ENCODE assay signal across 34 mouse cellular contexts in the genomic region with DNA sequence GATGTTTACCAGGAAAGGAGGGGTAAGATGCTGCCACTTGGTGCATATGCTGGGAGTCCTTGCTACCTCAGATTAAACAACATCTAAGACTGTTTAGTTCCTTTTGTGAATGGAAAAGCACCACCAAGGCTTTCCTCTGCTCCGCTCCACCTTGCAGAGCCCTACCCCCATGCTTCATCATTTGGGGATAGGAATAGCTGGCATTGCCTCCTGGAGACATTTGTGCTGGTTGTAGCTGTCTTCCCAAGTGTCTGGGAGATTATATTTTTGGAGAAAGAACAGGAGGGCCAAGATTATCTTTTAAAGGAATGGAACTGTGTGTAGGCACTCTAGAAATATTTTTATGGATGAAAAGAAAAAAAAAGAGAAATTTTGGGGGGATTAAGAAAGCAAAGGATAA. TPM values are rescaled to one million over a fixed set of nuclear protein-coding genes. Genes with fewer than 3 reads are reported as not detected.
DNase-seq lines count a peak whose midpoint lies in the region; ATAC-seq and TF ChIP-seq lines count a peak whose summit lies in the region.
"Had no signal": no experiment of that assay in that cellular context is flagged by ENCODE, and none has a peak within 500 bp of the region (broad histone marks: within the 10 kb centered on the region; RNA-seq: fewer than 3 reads in every experiment).

No protein-coding gene starts in this region.

- peak overlapping the region; percentile 49 for H3K4me2 ChIP-seq in neural tube, embryonic 15.5 days
- H3K4me2 ChIP-seq: heart, embryonic 11.5 days; limb, embryonic 15.5 days; liver, embryonic 13.5 days; stomach, embryonic 15.5 days had no signal

- 97% methylated on average over 1 of the region's 1 CpGs for WGBS in neural tube, embryonic 15.5 days

- no peak overlapping the region; the same call in 1 of the 2 replicates for H3K4me3 ChIP-seq in neural tube, embryonic 15.5 days (replicated peaks)
- peak overlapping the region; percentile 38 for H3K4me3 ChIP-seq in cortical plate, adult 2 months (ENCODE audit: insufficient read depth, low read length)
- H3K4me3 ChIP-seq: erythroblast, embryonic 14.5 days; limb, embryonic 10.5 days; limb, embryonic 15.5 days; liver, embryonic 13.5 days; megakaryocyte, embryonic 14.5 days; stomach, embryonic 15.5 days had no signal

- no peak for TF ChIP-seq CTCF in cortical plate, adult 2 months (IDR thresholded peaks at IDR 0.05; ENCODE audit: extremely low read depth, insufficient read depth, low read length)

- H3K9me3 ChIP-seq in neural tube, embryonic 15.5 days (replicated peaks): no peaks in the 10 kb centered on the region
- H3K9me3 ChIP-seq: limb, embryonic 10.5 days; limb, embryonic 15.5 days; liver, embryonic 13.5 days; megakaryocyte, embryonic 14.5 days; stomach, embryonic 15.5 days had no signal

- DNase-seq in frontal cortex, postnatal 10 days (ENCODE audit: low spot score in 2 of 2): no peak
- peak; percentile 8 for DNase-seq in left cerebral cortex, adult 11 months (ENCODE audit: low spot score)
- no peak for DNase-seq in left cerebral cortex, postnatal 4 days
- DNase-seq in neural tube, embryonic 10.5 days (ENCODE audit: extremely low spot score, low spot score): no peak
- DNase-seq in heart, adult 8-10 months (ENCODE audit: low spot score): no peak
- DNase-seq: adrenal gland, postnatal 10 days; gastrocnemius, postnatal 25 days; heart, adult 11 months; heart, postnatal 4 days; kidney, adult 9 months; kidney, postnatal 10 days; layer of hippocampus, adult 9-11 months; liver, embryonic 13.5 days; lung, adult 18-20 months; lung, postnatal 4 days; retina, postnatal 1 day; thymus, postnatal 14 days had no signal

- H3K9ac ChIP-seq in neural tube, embryonic 15.5 days (replicated peaks): no peak overlapping the region
- H3K9ac ChIP-seq: limb, embryonic 15.5 days; liver, embryonic 13.5 days; stomach, embryonic 15.5 days had no signal

- intact Hi-C loops in left cerebral cortex, postnatal 4 days (cut with DNase I): loop anchor here (10.0 kb wide), 2 partner anchors 88 to 712 kb away; no protein-coding TSS in a partner anchor

- peaks cover 24% of the 10 kb centered on the region for H3K4me1 ChIP-seq in neural tube, embryonic 15.5 days
- H3K4me1 ChIP-seq in cortical plate, adult 2 months (ENCODE audit: control insufficient read depth, insufficient read depth, low read length): peaks cover 5% of the 10 kb centered on the region
- H3K4me1 ChIP-seq: liver, embryonic 13.5 days; megakaryocyte, embryonic 14.5 days had no signal

- 0 out of 2 replicates have a peak, but pooled peaks have one; percentile 10 for TF ChIP-seq POLR2A in cortical plate, adult 2 months (IDR thresholded peaks at IDR 0.05; ENCODE audit: extremely low read depth, insufficient read depth, low read length)

- no peaks in the 10 kb centered on the region for H3K27me3 ChIP-seq in neural tube, embryonic 15.5 days (replicated peaks)

- no peaks in the 10 kb centered on the region for H3K36me3 ChIP-seq in neural tube, embryonic 15.5 days
- H3K36me3 ChIP-seq: limb, embryonic 10.5 days; limb, embryonic 15.5 days; liver, embryonic 13.5 days; stomach, embryonic 15.5 days had no signal

- peak; percentile 45 for ATAC-seq in frontal cortex, adult (ENCODE audit: low TSS enrichment)
- no peak for ATAC-seq in neural tube, embryonic 15.5 days (ENCODE audit: low FRiP score)
- ATAC-seq: intestine, postnatal 0 days; lung, postnatal 0 days; Patski had no signal

- no peak overlapping the region for H3K27ac ChIP-seq in neural tube, embryonic 15.5 days (replicated peaks)
- peak overlapping the region; percentile 86 for H3K27ac ChIP-seq in cortical plate, adult 2 months (ENCODE audit: insufficient read depth, low read length)
- H3K27ac ChIP-seq: limb, embryonic 10.5 days; limb, embryonic 15.5 days; liver, embryonic 13.5 days; stomach, embryonic 15.5 days had no signal

RNA-seq across cellular contexts. Expression of a gene that starts 3.3 kb away (rescaled TPM):
- 100 to 1,000 TPM; 184 to 192 TPM for total RNA-seq in left cerebral cortex, postnatal 4 days (2021)
- 142 and 148 TPM in 2 replicates for polyA plus RNA-seq in neural tube, embryonic 15.5 days (2015; fragmentation: Nextera tagmentation; extraction: Ambion mirVana)
- 586 and 603 TPM in 2 replicates for polyA plus RNA-seq in cortical plate, adult 2 months (2012; rRNA removed)
- total RNA-seq in heart, adult 8-10 months (2022): 1 to 10 TPM in 1 of 4 experiments, under 1 TPM in 3; 0.26 to 1.2 (median 0.78) TPM
- total RNA-seq: common myeloid progenitor, adult 5-6 weeks; gastrocnemius, adult 18-20 months; MEL had no signal
- polyA plus RNA-seq: erythroblast, embryonic 14.5 days; Patski had no signal

RNA-seq across cellular contexts. Expression of a gene that starts 22.8 kb away (rescaled TPM):
- 1 to 10 TPM; 2.0 TPM for total RNA-seq in left cerebral cortex, postnatal 4 days (2021)
- polyA plus RNA-seq in neural tube, embryonic 15.5 days (2015; fragmentation: Nextera tagmentation; extraction: Ambion mirVana): 0.28 and 0.36 TPM in 2 replicates
- 1.2 TPM in 2 replicates for polyA plus RNA-seq in cortical plate, adult 2 months (2012; rRNA removed)
- not detected for total RNA-seq in heart, adult 8-10 months (2022)
- total RNA-seq: gastrocnemius, adult 18-20 months; gastrocnemius, postnatal 25 days; heart, postnatal 4 days; MEL had no signal
- polyA plus RNA-seq: erythroblast, embryonic 14.5 days; large intestine, adult 2 months; liver, embryonic 13.5 days; Patski; urinary bladder, adult 2 months had no signal

Comparison
In these comparisons a context has a peak if more than half of its experiments do, and no peak if none do; other contexts are left out.
1. RNA of a gene that starts 3.3 kb away (total RNA-seq): 184 to 192 TPM in left cerebral cortex, postnatal 4 days; 0.26 to 1.2 TPM in heart, adult 8-10 months; every median in the first group is over 10 times any median in the second.